Mouse (Mus musculus) CH12.LX (cell line): Measurements from ENCODE around the gene Syt9.

Source experiments
- CTCF ChIP-seq, 2 experiments: IDR thresholded peaks in 1 of 2; conservative IDR thresholded peaks in 1 of 2; 2 replicates each; pipeline ENCODE4 v1.5.1; 2011 to 2012; ENCODE audit warnings: low read depth in 2 of 2, low read length in 2 of 2, improper control_type of control experiment in 1 of 2, inconsistent platforms in 1 of 2, mild to moderate bottlenecking in 1 of 2, moderate library complexity in 1 of 2
- ETS1 ChIP-seq: conservative IDR thresholded peaks from 2 replicates; pipeline ENCODE4 v1.6.1; 2012; ENCODE audit warnings: low read depth, mild to moderate bottlenecking, inconsistent platforms, low read length, improper control_type of control experiment, moderate library complexity
- MYC ChIP-seq: IDR thresholded peaks from 2 replicates; pipeline ENCODE4 v1.6.1; 2011; ENCODE audit warnings: low read depth, mild to moderate bottlenecking, improper control_type of control experiment, low read length
- USF1 ChIP-seq: IDR thresholded peaks from 2 replicates; pipeline ENCODE4 v1.6.1; 2014; ENCODE audit warnings: low read depth, mild to moderate bottlenecking, inconsistent platforms, low read length, improper control_type of control experiment

DNA sequence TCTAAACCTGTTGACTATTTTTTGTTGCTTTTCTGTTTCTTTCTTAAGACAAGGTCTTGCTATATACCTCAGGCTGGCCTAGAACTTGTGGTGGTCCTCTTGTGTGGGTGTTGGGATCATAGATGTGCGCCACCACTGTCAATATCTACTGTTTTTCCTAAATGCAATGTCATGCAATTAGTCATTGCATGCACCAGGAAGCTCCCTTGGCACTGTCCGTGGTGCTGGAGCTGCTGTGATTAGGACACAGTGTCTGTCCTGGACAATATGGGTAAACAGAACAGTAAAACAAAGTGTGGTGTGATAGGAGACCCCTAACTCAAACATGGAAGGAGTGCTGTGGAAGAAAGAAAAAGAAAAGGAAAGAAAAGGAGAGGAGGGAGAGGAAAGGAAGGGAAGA lies 22.2 kb downstream of the Syt9 start:
- TF ChIP-seq CTCF (conservative IDR thresholded peaks at IDR 0.05 in 1 of 2, IDR thresholded peaks at IDR 0.05 in 1 of 2; ENCODE audit: low read depth in 2 of 2, low read length in 2 of 2) = no peak
- TF ChIP-seq MYC = no peak
- no peak for TF ChIP-seq USF1
- TF ChIP-seq ETS1 = no peak
